Mouse (Mus musculus): Measurements from ENCODE around the gene Irf9.

GRCm38 (mm10) chr14:55649884-55650283 lies 46.5 kb downstream of the Irf9 start, which contains the start of gene Tssk4:
- TF ChIP-seq CTCF (IDR thresholded peaks at IDR 0.05; ENCODE audit: extremely low read depth, insufficient read depth, insufficient read length, insufficient replicate concordance): no peak
- TF ChIP-seq POLR2A (IDR thresholded peaks at IDR 0.05; ENCODE audit: low read depth, low read length): no peak

All from spleen, adult 2 months (tissue).